Mouse (Mus musculus) cerebellum, adult 11 months (tissue): ENCODE data around the gene Mrpl1.
A peak's percentile ranks its signal among the peaks of the same experiment; 100 is the strongest.

Source experiments
- DNase-seq: peaks from one replicate; pipeline ENCODE4 v3.0.0; 2022

Mrpl1 gene

DNA sequence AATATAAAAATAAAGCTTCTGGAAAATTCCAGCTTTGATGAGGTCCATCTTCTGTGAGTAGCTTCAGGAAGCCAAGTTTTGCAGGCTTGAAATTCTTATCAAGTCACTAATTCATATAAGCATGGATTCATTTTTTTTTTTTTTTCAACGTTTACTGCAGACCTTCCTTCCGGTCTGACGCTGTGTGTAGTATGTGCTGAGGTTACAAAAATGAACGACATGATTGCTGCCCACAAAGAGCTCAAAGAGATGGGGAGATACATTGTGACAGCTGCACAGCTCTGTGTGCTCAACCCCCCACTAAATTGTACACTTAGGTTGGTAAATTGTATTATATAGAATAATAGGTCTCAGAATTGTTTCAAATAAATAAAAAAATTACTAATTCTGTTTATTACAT is 750 bp upstream of the Mrpl1 start:
- DNase-seq: no peak

- peak; percentile 91 for DNase-seq
Measured at GRCm38 (mm10) chr5:96209916-96210583, 757 bp downstream of the Mrpl1 start.

GRCm38 (mm10) chr5:96218648-96219047 is 9.4 kb downstream of the Mrpl1 start:
- DNase-seq: no peak

- DNase-seq: no peak
Measured at GRCm38 (mm10) chr5:96219512-96219911, 10.2 kb downstream of the Mrpl1 start.

GRCm38 (mm10) chr5:96221298-96221697 is 12.0 kb downstream of the Mrpl1 start:
- no peak for DNase-seq

DNA sequence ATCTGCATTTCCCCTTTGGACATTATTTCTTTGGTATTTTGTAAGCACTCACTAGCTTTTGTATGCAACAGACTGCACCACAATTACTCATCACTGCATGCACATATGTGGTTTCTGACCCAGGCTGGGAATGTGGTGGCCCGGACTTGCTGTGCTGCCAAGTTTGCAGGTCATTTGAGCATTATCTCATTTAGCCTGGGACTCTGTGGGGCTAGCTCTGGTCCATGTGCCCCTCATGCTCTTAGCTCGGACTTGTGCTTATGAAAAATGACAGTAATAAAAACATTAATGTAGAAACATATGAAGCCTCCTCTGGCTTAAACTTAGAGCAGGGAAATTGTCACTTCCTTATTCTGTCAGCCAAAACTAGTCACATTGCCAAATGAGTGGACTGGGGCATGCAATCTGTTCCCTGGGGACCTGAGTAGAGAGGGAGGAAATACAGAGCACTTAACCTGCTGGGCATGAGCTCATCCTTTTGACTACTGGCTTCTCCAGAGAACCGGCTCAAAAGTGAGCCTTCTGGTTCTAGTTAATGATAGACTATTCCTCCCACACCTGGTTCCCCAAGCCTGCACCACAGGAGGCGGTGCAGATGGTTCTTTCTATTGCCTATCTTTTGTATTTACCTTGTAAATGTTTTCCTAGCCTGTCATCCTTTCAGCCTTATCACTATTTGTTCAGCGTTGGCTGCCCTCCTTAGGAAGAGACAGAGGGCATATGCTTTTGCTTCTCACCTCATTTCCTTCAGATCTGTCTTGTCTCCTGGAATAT is 12.7 kb downstream of the Mrpl1 start:
- peak; percentile 65 for DNase-seq

DNA sequence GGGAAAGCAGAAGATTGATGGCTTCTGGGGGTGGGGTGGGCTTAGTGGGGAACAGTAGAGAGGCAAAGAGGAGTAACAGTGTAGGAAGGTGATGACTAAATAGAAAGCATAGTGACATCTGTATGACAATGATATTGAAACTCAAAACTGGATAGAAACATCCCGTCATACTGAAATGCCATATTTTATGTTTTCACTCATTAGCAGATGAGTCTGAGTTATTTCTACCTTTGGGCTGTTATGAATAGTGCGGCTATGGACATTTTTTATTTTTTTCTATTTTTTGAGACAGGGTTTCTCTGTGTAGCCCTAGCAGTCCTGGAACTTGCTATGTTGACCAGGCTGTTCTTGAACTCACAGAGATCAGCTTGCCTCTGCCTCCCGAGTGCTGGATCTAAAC is 13.7 kb downstream of the Mrpl1 start:
- no peak for DNase-seq

DNA sequence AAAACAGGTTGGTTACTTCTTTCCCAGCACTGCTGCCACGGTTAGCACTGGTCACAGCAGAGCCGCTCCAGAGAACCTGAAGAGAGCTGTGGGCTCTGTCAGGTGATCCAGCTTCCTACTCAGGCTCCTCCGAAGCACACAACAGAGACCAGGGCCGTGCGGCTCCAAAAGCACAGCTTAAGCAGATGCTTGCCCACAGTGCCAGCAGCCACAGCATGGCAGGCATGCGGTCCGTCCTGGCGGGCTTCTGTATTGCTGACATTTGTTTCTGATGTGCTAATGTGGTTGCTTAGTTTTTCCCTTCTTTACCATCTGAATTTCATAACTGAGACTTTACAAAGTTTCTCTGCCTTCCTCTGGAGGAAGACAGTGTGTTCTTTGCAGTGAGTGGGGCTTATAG is 17.2 kb downstream of the Mrpl1 start:
- DNase-seq: no peak

GRCm38 (mm10) chr5:96228967-96229366 is 19.7 kb downstream of the Mrpl1 start:
- no peak for DNase-seq

GRCm38 (mm10) chr5:96238797-96239196 is 29.5 kb downstream of the Mrpl1 start:
- DNase-seq: no peak

DNA sequence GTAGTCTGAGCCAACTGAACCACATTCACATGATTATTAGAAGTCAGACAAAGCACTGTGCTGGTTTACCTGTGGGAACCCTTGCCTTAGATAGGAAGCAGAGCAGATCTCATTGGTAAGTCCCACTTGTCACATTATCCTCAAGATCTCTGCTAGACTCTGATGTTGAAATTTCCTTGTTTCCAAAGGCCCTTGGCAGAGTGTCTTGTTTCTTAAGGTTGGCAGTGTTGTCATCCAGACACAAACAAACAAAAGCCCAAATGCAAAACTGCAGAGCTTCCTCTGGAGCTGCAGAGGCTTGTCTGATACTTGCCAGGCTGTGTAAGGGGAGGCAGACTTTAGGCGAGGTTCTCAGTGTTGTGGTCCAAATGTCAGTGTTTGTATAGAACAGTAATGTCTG is 31.6 kb downstream of the Mrpl1 start:
- DNase-seq: no peak

GRCm38 (mm10) chr5:96244511-96244910 is 35.2 kb downstream of the Mrpl1 start:
- DNase-seq: no peak

DNA sequence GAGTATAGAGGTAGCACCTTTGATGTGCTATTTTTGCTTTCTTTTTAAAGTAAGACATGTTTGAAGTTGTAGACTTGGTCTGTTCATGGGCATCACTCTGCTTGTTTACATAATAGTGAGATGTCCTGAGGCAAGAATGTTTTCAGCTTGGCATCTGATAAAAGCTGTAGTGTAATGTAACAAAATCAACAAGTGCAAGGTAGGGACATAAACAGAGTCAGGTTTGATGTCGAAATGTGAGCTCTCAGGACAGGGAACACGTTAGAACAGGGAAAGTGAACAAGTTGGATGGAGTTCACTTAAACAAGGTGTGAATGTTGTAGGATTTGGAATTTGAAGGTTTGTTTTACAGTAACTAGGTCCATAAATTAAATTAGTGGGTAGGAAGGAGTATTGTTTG is 44.7 kb downstream of the Mrpl1 start:
- no peak for DNase-seq

DNA sequence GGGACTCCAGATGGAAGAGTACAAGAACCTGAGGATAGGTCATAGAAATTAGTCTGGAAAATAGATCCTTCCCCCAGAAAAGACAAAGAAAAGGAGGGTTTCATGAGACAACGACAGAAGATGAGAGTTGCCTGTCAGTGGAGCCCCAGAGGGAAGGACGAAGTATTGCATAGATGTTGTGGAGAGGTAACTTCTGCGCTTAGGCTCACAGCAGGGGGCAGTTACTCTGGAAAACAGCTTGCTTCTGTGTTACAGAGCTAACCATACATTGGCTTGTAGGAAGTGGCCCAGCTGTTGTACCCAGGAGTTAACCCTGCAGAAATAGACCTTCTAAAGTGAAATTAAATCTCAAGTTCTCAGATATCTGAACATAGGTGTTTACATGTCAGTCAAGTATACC is 45.9 kb downstream of the Mrpl1 start:
- DNase-seq: no peak

DNA sequence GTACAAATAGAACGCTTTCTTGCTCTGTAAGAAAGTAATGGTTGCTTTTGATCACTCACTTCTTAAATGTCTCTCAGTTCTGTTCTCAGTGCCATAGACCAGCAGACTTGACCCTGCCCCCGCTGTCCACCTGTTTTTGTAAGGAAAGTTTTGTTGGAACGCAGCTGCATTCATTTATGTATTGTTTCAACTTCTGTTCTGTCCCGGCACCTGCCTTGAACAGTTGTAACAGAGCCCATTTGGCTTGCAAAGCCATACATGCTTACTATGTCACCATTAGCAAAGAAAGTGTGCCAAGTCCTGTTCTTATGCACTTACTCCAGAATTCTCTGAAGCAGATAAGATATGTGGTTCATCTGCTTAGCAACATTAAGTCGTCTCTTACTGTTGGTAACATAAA is 48.9 kb downstream of the Mrpl1 start:
- DNase-seq: no peak

DNA sequence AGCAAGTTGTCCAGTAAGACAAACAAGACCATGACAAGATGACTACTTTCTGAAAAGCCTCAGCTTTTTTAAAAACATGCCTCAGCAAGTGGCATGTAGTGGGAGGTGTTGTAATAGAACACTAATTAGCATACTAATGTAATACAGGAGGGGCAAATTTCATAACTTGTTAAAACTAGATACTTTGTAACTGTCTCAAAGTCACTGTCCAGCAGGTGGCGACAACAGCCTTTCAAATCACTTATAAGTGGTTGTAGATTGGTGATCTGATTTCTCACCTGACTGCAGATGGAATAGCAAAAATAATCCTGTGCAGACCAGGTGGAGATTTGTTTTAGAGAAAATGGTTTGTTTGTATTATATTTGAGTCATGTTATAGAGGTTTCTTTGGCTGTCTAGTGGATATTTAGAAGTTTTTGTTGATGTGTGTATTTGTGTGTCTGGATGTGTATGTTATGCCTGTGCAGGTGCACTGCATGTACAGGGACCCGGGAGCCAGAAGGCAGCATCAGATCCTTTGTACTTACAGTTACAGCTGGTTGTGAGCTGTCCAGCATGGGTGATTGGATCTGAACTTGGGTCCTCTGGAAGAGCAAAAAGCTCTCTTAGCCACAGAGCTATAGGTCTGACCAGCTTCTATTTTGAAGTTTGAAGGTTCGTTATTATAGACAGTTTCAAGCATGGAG is 57.9 kb downstream of the Mrpl1 start:
- peak; percentile 28 for DNase-seq

DNA sequence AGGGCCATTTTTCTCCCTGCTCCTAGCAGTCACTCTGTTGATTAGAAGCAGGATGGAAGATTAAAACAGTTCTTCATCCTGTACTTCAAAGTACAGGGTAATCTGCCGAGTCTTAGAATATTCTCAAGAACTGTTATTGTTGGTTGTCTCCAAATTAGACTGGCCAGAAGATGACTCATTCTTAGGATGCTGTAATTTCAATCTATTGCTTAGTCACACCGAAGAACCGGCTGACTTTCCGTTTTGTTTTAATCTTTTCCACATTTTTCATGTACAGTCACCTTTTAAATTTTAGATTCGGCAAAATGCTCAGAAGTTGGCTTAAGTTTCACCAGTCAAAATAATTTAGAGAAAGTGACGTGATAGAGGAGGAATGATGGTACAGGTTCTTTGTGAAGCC is 61.8 kb downstream of the Mrpl1 start:
- no peak for DNase-seq

- no peak for DNase-seq
Measured at GRCm38 (mm10) chr5:96305786-96306185, 96.5 kb downstream of the Mrpl1 start.

DNA sequence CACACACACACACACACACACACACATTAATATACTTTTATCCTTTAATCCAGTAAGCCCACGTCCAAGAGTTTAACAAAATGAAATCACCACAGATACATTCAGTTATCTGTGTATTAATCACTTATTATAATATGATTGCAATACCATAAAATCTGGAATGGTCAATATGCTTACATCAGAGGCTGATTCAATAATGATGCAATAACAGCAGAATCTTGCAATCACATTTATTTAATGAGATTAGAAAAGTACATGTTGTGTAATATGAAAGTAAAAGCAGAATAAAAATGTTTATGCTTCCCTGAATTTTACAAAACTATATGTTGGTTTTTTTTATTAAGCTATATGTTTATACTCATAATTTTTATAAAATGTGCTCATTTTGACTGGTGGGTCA is 97.0 kb downstream of the Mrpl1 start:
- no peak for DNase-seq

DNA sequence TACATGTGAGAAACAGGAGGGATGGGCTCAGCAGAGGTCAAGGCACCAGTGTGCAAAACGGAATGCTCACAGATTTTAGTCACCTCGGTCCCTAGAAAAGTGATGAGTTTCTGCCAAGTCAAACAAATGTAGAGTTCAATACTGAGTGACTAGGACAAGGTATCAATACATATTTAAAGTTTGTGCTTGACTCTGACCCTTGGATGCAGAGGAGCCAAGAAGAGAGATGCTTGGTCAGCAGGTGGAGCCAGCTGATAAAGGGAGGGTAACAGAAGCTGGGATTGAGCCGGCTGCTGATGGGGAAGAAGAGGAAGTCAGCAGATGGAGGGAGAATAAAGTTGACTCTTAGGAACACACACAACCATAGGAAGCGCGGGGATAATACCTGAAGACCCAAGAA is 97.5 kb downstream of the Mrpl1 start:
- no peak for DNase-seq

GRCm38 (mm10) chr5:96308086-96308485 is 98.8 kb downstream of the Mrpl1 start:
- no peak for DNase-seq

GRCm38 (mm10) chr5:96308645-96309044 is 99.4 kb downstream of the Mrpl1 start:
- DNase-seq: no peak

GRCm38 (mm10) chr5:96309566-96309965 is 100.3 kb downstream of the Mrpl1 start:
- no peak for DNase-seq

DNA sequence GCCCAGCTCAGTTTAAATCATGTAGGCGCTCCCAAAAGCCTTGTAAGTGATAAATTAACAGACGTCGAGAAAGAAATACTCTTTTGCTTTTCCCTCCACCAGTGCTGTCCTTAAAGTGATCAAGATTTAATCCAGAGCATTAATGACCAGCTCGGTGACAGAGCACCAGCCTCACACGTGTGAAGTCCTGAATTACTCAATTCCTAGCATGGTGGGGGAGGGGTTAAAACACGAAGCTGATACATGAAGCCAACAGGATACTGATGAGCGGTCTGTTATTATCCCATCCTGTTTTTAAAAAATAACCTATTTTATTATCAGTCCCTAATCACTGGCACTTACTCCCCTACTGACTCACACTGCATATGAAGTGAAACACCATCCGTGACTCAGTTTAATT is 102.4 kb downstream of the Mrpl1 start:
- DNase-seq: no peak
